Comparison of ENCODE assay signal across 8 mouse cellular contexts in genomic region chr3:81036151-81036553, GRCm38 (mm10). TPM values are rescaled to one million over a fixed set of nuclear protein-coding genes. Genes with fewer than 3 reads are reported as not detected.
DNase-seq lines count a peak whose midpoint lies in the region; ATAC-seq lines count a peak whose summit lies in the region.

Pdgfc (plus strand) TSS chr3:81036416.

- peak within 1 kb of the TSS; percentile 77 for H3K4me3 ChIP-seq in kidney, embryonic 14.5 days (ENCODE audit: low read length)
- H3K4me3 ChIP-seq in forebrain, embryonic 16.5 days (replicated peaks; ENCODE audit: low read length), result peak within 1 kb of the TSS; percentile 84
- H3K4me3 ChIP-seq in midbrain, embryonic 11.5 days (ENCODE audit: low read depth, low read length), result peak within 1 kb of the TSS; percentile 70

- H3K27ac ChIP-seq in kidney, embryonic 14.5 days (ENCODE audit: low read depth, low read length), result peak within 1 kb of the TSS; percentile 85
- H3K27ac ChIP-seq in forebrain, embryonic 16.5 days (ENCODE audit: low read length), result peak within 1 kb of the TSS; percentile 77
- H3K27ac ChIP-seq in midbrain, embryonic 11.5 days (ENCODE audit: low read depth, low read length), result peak within 1 kb of the TSS; percentile 50; the same call in 1 of the 2 replicates

- ATAC-seq in kidney, embryonic 14.5 days (ENCODE audit: low FRiP score, low TSS enrichment), result peak; percentile 74
- no peak; the same call in 1 of the 2 replicates for ATAC-seq in forebrain, embryonic 16.5 days
- no peak for ATAC-seq in midbrain, embryonic 11.5 days (ENCODE audit: low FRiP score)
- ATAC-seq in granulocyte monocyte progenitor cell, adult 5-6 weeks (replicated peaks; ENCODE audit: poor library complexity, severe bottlenecking), result no peak

- no peaks in the 10 kb centered on the region for H3K9me3 ChIP-seq in kidney, embryonic 14.5 days (ENCODE audit: control insufficient read depth, low read length)
- H3K9me3 ChIP-seq in forebrain, embryonic 16.5 days (ENCODE audit: control insufficient read depth, low read length), result no peaks in the 10 kb centered on the region
- no peaks in the 10 kb centered on the region for H3K9me3 ChIP-seq in midbrain, embryonic 11.5 days (ENCODE audit: control insufficient read depth, low read length)

- peak within 1 kb of the TSS; percentile 76 for H3K9ac ChIP-seq in kidney, embryonic 14.5 days (ENCODE audit: low read depth, low read length)
- H3K9ac ChIP-seq in forebrain, embryonic 16.5 days (replicated peaks; ENCODE audit: low read depth, low read length), result peak within 1 kb of the TSS; percentile 76
- H3K9ac ChIP-seq in midbrain, embryonic 11.5 days (ENCODE audit: low read length), result peak within 1 kb of the TSS; percentile 74

- WGBS in kidney, embryonic 14.5 days, result 1% methylated on average over 15 of the region's 17 CpGs
- WGBS in forebrain, embryonic 16.5 days, result under 1% methylated on average over 15 of the region's 17 CpGs
- WGBS in midbrain, embryonic 11.5 days, result 2% methylated on average over 13 of the region's 17 CpGs

- H3K27me3 ChIP-seq in kidney, embryonic 14.5 days (ENCODE audit: control insufficient read depth, insufficient read depth, low read length), result no peaks in the 10 kb centered on the region
- H3K27me3 ChIP-seq in forebrain, embryonic 16.5 days (replicated peaks; ENCODE audit: control insufficient read depth, insufficient read depth, low read length), result no peaks in the 10 kb centered on the region
- no peaks in the 10 kb centered on the region for H3K27me3 ChIP-seq in midbrain, embryonic 11.5 days (ENCODE audit: control insufficient read depth, insufficient read depth, low read length)

- H3K4me2 ChIP-seq in kidney, embryonic 14.5 days (replicated peaks; ENCODE audit: low read depth, low read length), result peak within 1 kb of the TSS; percentile 89
- H3K4me2 ChIP-seq in forebrain, embryonic 16.5 days (ENCODE audit: low read length), result peak within 1 kb of the TSS; percentile 81
- H3K4me2 ChIP-seq in midbrain, embryonic 11.5 days, result peak within 1 kb of the TSS; percentile 90

- H3K4me1 ChIP-seq in kidney, embryonic 14.5 days (ENCODE audit: control insufficient read depth, insufficient read depth, low read length), result peaks cover 11% of the 10 kb centered on the region; the same call in 1 of the 2 replicates
- peaks cover 19% of the 10 kb centered on the region for H3K4me1 ChIP-seq in forebrain, embryonic 16.5 days (replicated peaks; ENCODE audit: control insufficient read depth, insufficient read depth, low read length)
- 0 out of 2 replicates have a peak, but pooled peaks cover 2% of the 10 kb centered on the region for H3K4me1 ChIP-seq in midbrain, embryonic 11.5 days (ENCODE audit: control insufficient read depth, insufficient read depth, low read length)

- no peak for DNase-seq in kidney, adult 8-10 months
- DNase-seq in R1 (ENCODE audit: low read depth, low spot score), result peak; percentile 60
- peak; percentile 91 for DNase-seq in midbrain, embryonic 11.5 days (ENCODE audit: low spot score, missing footprints)
- DNase-seq in thymus, postnatal 4 days, result no peak
- no peak for DNase-seq in kidney, postnatal 25 days

- no peaks in the 10 kb centered on the region for H3K36me3 ChIP-seq in kidney, embryonic 14.5 days (ENCODE audit: control insufficient read depth, insufficient read depth, low read length)
- H3K36me3 ChIP-seq in forebrain, embryonic 16.5 days (ENCODE audit: control insufficient read depth, insufficient read depth), result no peaks in the 10 kb centered on the region
- H3K36me3 ChIP-seq in midbrain, embryonic 11.5 days (ENCODE audit: control insufficient read depth, insufficient read depth, low read length), result no peaks in the 10 kb centered on the region

RNA-seq across cellular contexts. Expression of gene Pdgfc, which starts in this region (rescaled TPM):
- polyA plus RNA-seq in kidney, embryonic 14.5 days (2014; fragmentation: Nextera tagmentation; extraction: Ambion mirVana), result 28.7 and 37.8 TPM in 2 replicates
- polyA plus RNA-seq in forebrain, embryonic 16.5 days (2015; fragmentation: Nextera tagmentation; extraction: Ambion mirVana), result 6.2 and 8.1 TPM in 2 replicates
- 7.1 and 7.2 TPM in 2 replicates for polyA plus RNA-seq in midbrain, embryonic 11.5 days (2014; fragmentation: Nextera tagmentation; extraction: Ambion mirVana)
- total RNA-seq in granulocyte monocyte progenitor cell, adult 5-6 weeks (2014; fragmentation: Nextera tagmentation), result not detected in 2 replicates
- not detected in 2 replicates for total RNA-seq in granulocyte monocyte progenitor cell, adult 5-6 weeks (2017)

Comparison
In these comparisons a context has a peak if more than half of its experiments do, and no peak if none do; other contexts are left out.
1. DNase-seq: peak in R1 (single experiment) and midbrain, embryonic 11.5 days (single experiment); none in kidney, adult 8-10 months (0 of 2), thymus, postnatal 4 days (single experiment) and kidney, postnatal 25 days (0 of 2).
2. Peak in every context shown above with its lines, with median percentiles within 50 percentile points of each other: H3K27ac ChIP-seq, H3K4me2 ChIP-seq, H3K4me3 ChIP-seq and H3K9ac ChIP-seq.